Mouse (Mus musculus): Measurements from ENCODE around the gene Ager. TPM values are rescaled to one million over a fixed set of nuclear protein-coding genes. Genes with fewer than 3 reads are reported as not detected.

Gene Ager
- polyA plus RNA-seq, 1 experiment from 2014 or later = 2.7 TPM

GRCm38 (mm10) chr17:34561200-34561599 lies 36.5 kb upstream of the Ager start:
- H3K9ac ChIP-seq (ENCODE audit: low read length) = no peak overlapping the region
- ATAC-seq (ENCODE audit: insufficient number of reproducible peaks, low FRiP score, low TSS enrichment, low read depth) (no peak), DNase-seq (ENCODE audit: low spot score) (no peak)
- no peak overlapping the region for H3K4me3 ChIP-seq (ENCODE audit: low read depth, low read length)
- no peaks in the 10 kb centered on the region for H3K9me3 ChIP-seq (ENCODE audit: control insufficient read depth, low read length)
- peaks cover 2% of the 10 kb centered on the region for H3K27me3 ChIP-seq (ENCODE audit: control insufficient read depth, insufficient read depth, low read length)
- H3K27ac ChIP-seq (replicated peaks; ENCODE audit: low read depth, low read length) = no peak overlapping the region
- H3K36me3 ChIP-seq (ENCODE audit: control insufficient read depth, insufficient read depth, low read length) = no peaks in the 10 kb centered on the region
- peaks cover 14% of the 10 kb centered on the region; the same call in 1 of the 2 replicates for H3K4me1 ChIP-seq (ENCODE audit: control insufficient read depth, insufficient read depth, low read length)
- WGBS = 56% methylated on average over 8 of the region's 8 CpGs
- no peak overlapping the region for H3K4me2 ChIP-seq (ENCODE audit: low read depth, severe bottlenecking)

- H3K4me1 ChIP-seq (ENCODE audit: control insufficient read depth, insufficient read depth, low read length) = peaks cover 14% of the 10 kb centered on the region; the same call in 1 of the 2 replicates
- WGBS = 64% methylated on average over 3 of the region's 3 CpGs
- H3K9ac ChIP-seq (ENCODE audit: low read length) = no peak overlapping the region
- peaks cover 2% of the 10 kb centered on the region for H3K27me3 ChIP-seq (ENCODE audit: control insufficient read depth, insufficient read depth, low read length)
- H3K9me3 ChIP-seq (ENCODE audit: control insufficient read depth, low read length) = no peaks in the 10 kb centered on the region
- no peak overlapping the region for H3K4me2 ChIP-seq (ENCODE audit: low read depth, severe bottlenecking)
- no peak for DNase-seq (ENCODE audit: low spot score)
- no peaks in the 10 kb centered on the region for H3K36me3 ChIP-seq (ENCODE audit: control insufficient read depth, insufficient read depth, low read length)
- no peak for ATAC-seq (ENCODE audit: insufficient number of reproducible peaks, low FRiP score, low TSS enrichment, low read depth)
- H3K4me3 ChIP-seq (ENCODE audit: low read depth, low read length) = no peak overlapping the region
- H3K27ac ChIP-seq (replicated peaks; ENCODE audit: low read depth, low read length) = no peak overlapping the region
Measured at GRCm38 (mm10) chr17:34562595-34562994, 35.1 kb upstream of the Ager start.

- Histone ChIP-seq H3K9ac (ENCODE audit: low read length) (no peak overlapping the region), H3K4me2 (ENCODE audit: low read depth, severe bottlenecking) (no peak overlapping the region), H3K27ac (replicated peaks; ENCODE audit: low read depth, low read length) (no peak overlapping the region), H3K36me3 (ENCODE audit: control insufficient read depth, insufficient read depth, low read length) (no peaks in the 10 kb centered on the region), H3K9me3 (ENCODE audit: control insufficient read depth, low read length) (no peaks in the 10 kb centered on the region), H3K4me3 (ENCODE audit: low read depth, low read length) (no peak overlapping the region), H3K4me1 (ENCODE audit: control insufficient read depth, insufficient read depth, low read length) (peaks cover 14% of the 10 kb centered on the region; the same call in 1 of the 2 replicates), H3K27me3 (ENCODE audit: control insufficient read depth, insufficient read depth, low read length) (peaks cover 2% of the 10 kb centered on the region)
- no peak for DNase-seq (ENCODE audit: low spot score)
- WGBS = 75% methylated on average over 11 of the region's 11 CpGs
- ATAC-seq (ENCODE audit: insufficient number of reproducible peaks, low FRiP score, low TSS enrichment, low read depth) = no peak
Measured at GRCm38 (mm10) chr17:34563354-34563753, 34.3 kb upstream of the Ager start.

- no peak for DNase-seq (ENCODE audit: low spot score)
- no peaks in the 10 kb centered on the region for H3K36me3 ChIP-seq (ENCODE audit: control insufficient read depth, insufficient read depth, low read length)
- no peak within 1 kb of the TSS for H3K27ac ChIP-seq (replicated peaks; ENCODE audit: low read depth, low read length)
- H3K4me1 ChIP-seq (ENCODE audit: control insufficient read depth, insufficient read depth, low read length) = peaks cover 14% of the 10 kb centered on the region; the same call in 1 of the 2 replicates
- peak within 1 kb of the TSS; percentile 27 for H3K4me2 ChIP-seq (ENCODE audit: low read depth, severe bottlenecking)
- H3K27me3 ChIP-seq (ENCODE audit: control insufficient read depth, insufficient read depth, low read length) = peaks cover 2% of the 10 kb centered on the region
- H3K9me3 ChIP-seq (ENCODE audit: control insufficient read depth, low read length) = no peaks in the 10 kb centered on the region
- no peak within 1 kb of the TSS for H3K4me3 ChIP-seq (ENCODE audit: low read depth, low read length)
- ATAC-seq (ENCODE audit: insufficient number of reproducible peaks, low FRiP score, low TSS enrichment, low read depth) = no peak
- 3% methylated on average over 6 of the region's 6 CpGs for WGBS
- H3K9ac ChIP-seq (ENCODE audit: low read length) = peak within 1 kb of the TSS; percentile 27; the same call in 1 of the 2 replicates
Measured at GRCm38 (mm10) chr17:34564003-34564421, 33.6 kb upstream of the Ager start, which contains the start of gene Notch4. TSS of gene Notch4 (plus strand) at chr17:34564268.

GRCm38 (mm10) chr17:34564796-34565195 lies 32.9 kb upstream of the Ager start:
- no peak overlapping the region for H3K4me3 ChIP-seq (ENCODE audit: low read depth, low read length)
- H3K4me2 ChIP-seq (ENCODE audit: low read depth, severe bottlenecking) = 0 out of 2 replicates have a peak overlapping the region, but pooled peaks have one; percentile 10
- H3K27me3 ChIP-seq (ENCODE audit: control insufficient read depth, insufficient read depth, low read length) = peaks cover 2% of the 10 kb centered on the region
- no peak overlapping the region for H3K27ac ChIP-seq (replicated peaks; ENCODE audit: low read depth, low read length)
- no peaks in the 10 kb centered on the region for H3K36me3 ChIP-seq (ENCODE audit: control insufficient read depth, insufficient read depth, low read length)
- WGBS = 23% methylated on average over 3 of the region's 3 CpGs
- ATAC-seq (ENCODE audit: insufficient number of reproducible peaks, low FRiP score, low TSS enrichment, low read depth) = no peak
- DNase-seq (ENCODE audit: low spot score) = no peak
- H3K9ac ChIP-seq (ENCODE audit: low read length) = no peak overlapping the region
- H3K9me3 ChIP-seq (ENCODE audit: control insufficient read depth, low read length) = no peaks in the 10 kb centered on the region
- peaks cover 14% of the 10 kb centered on the region; the same call in 1 of the 2 replicates for H3K4me1 ChIP-seq (ENCODE audit: control insufficient read depth, insufficient read depth, low read length)

GRCm38 (mm10) chr17:34567311-34567710 lies 30.4 kb upstream of the Ager start:
- no peaks in the 10 kb centered on the region; the same call in 1 of the 2 replicates for H3K36me3 ChIP-seq (ENCODE audit: control insufficient read depth, insufficient read depth, low read length)
- H3K9me3 ChIP-seq (ENCODE audit: control insufficient read depth, low read length) = no peaks in the 10 kb centered on the region
- no peak overlapping the region for H3K4me2 ChIP-seq (ENCODE audit: low read depth, severe bottlenecking)
- H3K27ac ChIP-seq (replicated peaks; ENCODE audit: low read depth, low read length) = no peak overlapping the region
- peaks cover 14% of the 10 kb centered on the region; the same call in 1 of the 2 replicates for H3K4me1 ChIP-seq (ENCODE audit: control insufficient read depth, insufficient read depth, low read length)
- ATAC-seq (ENCODE audit: insufficient number of reproducible peaks, low FRiP score, low TSS enrichment, low read depth) (no peak), DNase-seq (ENCODE audit: low spot score) (no peak)
- no peak overlapping the region for H3K4me3 ChIP-seq (ENCODE audit: low read depth, low read length)
- H3K27me3 ChIP-seq (ENCODE audit: control insufficient read depth, insufficient read depth, low read length) = peaks cover 2% of the 10 kb centered on the region
- 66% methylated on average over 9 of the region's 9 CpGs for WGBS
- H3K9ac ChIP-seq (ENCODE audit: low read length) = no peak overlapping the region

- Histone ChIP-seq H3K4me1 (ENCODE audit: control insufficient read depth, insufficient read depth, low read length) (peaks cover 14% of the 10 kb centered on the region; the same call in 1 of the 2 replicates), H3K27me3 (ENCODE audit: control insufficient read depth, insufficient read depth, low read length) (peaks cover 2% of the 10 kb centered on the region), H3K36me3 (ENCODE audit: control insufficient read depth, insufficient read depth, low read length) (no peaks in the 10 kb centered on the region; the same call in 1 of the 2 replicates), H3K9ac (ENCODE audit: low read length) (no peak overlapping the region), H3K27ac (replicated peaks; ENCODE audit: low read depth, low read length) (no peak overlapping the region), H3K4me2 (ENCODE audit: low read depth, severe bottlenecking) (no peak overlapping the region), H3K4me3 (ENCODE audit: low read depth, low read length) (no peak overlapping the region), H3K9me3 (ENCODE audit: control insufficient read depth, low read length) (no peaks in the 10 kb centered on the region)
- DNase-seq (ENCODE audit: low spot score) (no peak), ATAC-seq (ENCODE audit: insufficient number of reproducible peaks, low FRiP score, low TSS enrichment, low read depth) (no peak)
- WGBS = 78% methylated on average over 12 of the region's 13 CpGs
Measured at GRCm38 (mm10) chr17:34568421-34568820, 29.2 kb upstream of the Ager start.

- no peak overlapping the region for H3K9ac ChIP-seq (ENCODE audit: low read length)
- 0 out of 2 replicates have a peak, but pooled peaks cover 2% of the 10 kb centered on the region for H3K4me1 ChIP-seq (ENCODE audit: control insufficient read depth, insufficient read depth, low read length)
- no peak overlapping the region for H3K4me2 ChIP-seq (ENCODE audit: low read depth, severe bottlenecking)
- H3K4me3 ChIP-seq (ENCODE audit: low read depth, low read length) = no peak overlapping the region
- no peaks in the 10 kb centered on the region for H3K9me3 ChIP-seq (ENCODE audit: control insufficient read depth, low read length)
- peaks cover 2% of the 10 kb centered on the region for H3K27me3 ChIP-seq (ENCODE audit: control insufficient read depth, insufficient read depth, low read length)
- DNase-seq (ENCODE audit: low spot score) (no peak), ATAC-seq (ENCODE audit: insufficient number of reproducible peaks, low FRiP score, low TSS enrichment, low read depth) (no peak)
- WGBS = 71% methylated on average over 4 of the region's 4 CpGs
- no peak overlapping the region for H3K27ac ChIP-seq (replicated peaks; ENCODE audit: low read depth, low read length)
- no peaks in the 10 kb centered on the region; the same call in 1 of the 2 replicates for H3K36me3 ChIP-seq (ENCODE audit: control insufficient read depth, insufficient read depth, low read length)
Measured at GRCm38 (mm10) chr17:34569919-34570318, 27.7 kb upstream of the Ager start.

- WGBS = 15% methylated on average over 5 of the region's 5 CpGs
- Histone ChIP-seq H3K4me2 (ENCODE audit: low read depth, severe bottlenecking) (no peak overlapping the region), H3K9me3 (ENCODE audit: control insufficient read depth, low read length) (no peaks in the 10 kb centered on the region), H3K9ac (ENCODE audit: low read length) (no peak overlapping the region), H3K27ac (replicated peaks; ENCODE audit: low read depth, low read length) (no peak overlapping the region), H3K27me3 (ENCODE audit: control insufficient read depth, insufficient read depth, low read length) (no peaks in the 10 kb centered on the region), H3K36me3 (ENCODE audit: control insufficient read depth, insufficient read depth, low read length) (no peaks in the 10 kb centered on the region; the same call in 1 of the 2 replicates), H3K4me1 (ENCODE audit: control insufficient read depth, insufficient read depth, low read length) (0 out of 2 replicates have a peak, but pooled peaks cover 2% of the 10 kb centered on the region), H3K4me3 (ENCODE audit: low read depth, low read length) (no peak overlapping the region)
- no peak for DNase-seq (ENCODE audit: low spot score)
- ATAC-seq (ENCODE audit: insufficient number of reproducible peaks, low FRiP score, low TSS enrichment, low read depth) = no peak
Measured at GRCm38 (mm10) chr17:34571875-34572274, 25.8 kb upstream of the Ager start.
